Mouse (Mus musculus): Measurements from ENCODE around the gene Krtap20-2. TPM values are rescaled to one million over a fixed set of nuclear protein-coding genes. Genes with fewer than 3 reads are reported as not detected.
"Not testable (repeated sequence)": the region's sequence is repeated elsewhere in the genome, so short reads cannot be mapped to it uniquely, and the experiment has no call there.

Gene Krtap20-2
- polyA plus RNA-seq (2012; ENCODE audit: insufficient read depth, insufficient read length, missing spikeins): not detected in 2 replicates

GRCm38 (mm10) chr16:89205561-89205960 lies at the start of gene Krtap20-2:
Gene Krtap20-2, plus strand, starts transcription at chr16:89205861.
- Histone ChIP-seq H3K4me1 (ENCODE audit: control insufficient read depth, insufficient read depth, low read length) (no peaks in the 10 kb centered on the region), H3K4me3 (ENCODE audit: insufficient read depth, low read length) (no peak within 1 kb of the TSS), H3K27ac (ENCODE audit: insufficient read depth, low read depth, low read length) (no peak within 1 kb of the TSS)
- TF ChIP-seq CTCF (IDR thresholded peaks at IDR 0.05; ENCODE audit: low read depth, low read length) (no peak), POLR2A (IDR thresholded peaks at IDR 0.05; ENCODE audit: borderline replicate concordance, low read depth, low read length) (no peak)

DNA sequence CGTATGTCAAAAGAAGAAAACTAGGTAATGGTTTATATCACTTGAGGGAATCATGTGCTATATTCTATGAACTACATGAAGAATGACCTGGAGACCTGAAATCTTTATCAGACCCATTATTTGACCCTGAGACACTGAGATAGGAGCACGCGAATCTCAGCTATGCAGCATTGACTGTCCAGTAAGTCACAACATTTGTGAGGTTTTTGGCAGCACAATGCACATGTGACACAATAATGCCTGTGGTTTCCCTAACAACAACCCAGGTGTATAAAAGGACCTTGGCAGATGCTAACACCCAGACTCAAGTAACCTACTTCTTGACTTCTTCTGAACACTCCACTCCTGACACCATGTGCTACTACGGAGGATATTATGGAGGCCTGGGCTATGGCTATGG lies 48.0 kb upstream of the Krtap20-2 start, which contains the start of gene Gm9789:
TSS of gene Gm9789 (plus strand) at position 301 of the 400 bp plus-strand sequence.
- no peak within 1 kb of the TSS for H3K4me3 ChIP-seq (ENCODE audit: insufficient read depth, low read length)
- H3K4me1 ChIP-seq (ENCODE audit: control insufficient read depth, insufficient read depth, low read length): no peaks in the 10 kb centered on the region
- TF ChIP-seq POLR2A (IDR thresholded peaks at IDR 0.05; ENCODE audit: borderline replicate concordance, low read depth, low read length) (no peak), CTCF (IDR thresholded peaks at IDR 0.05; ENCODE audit: low read depth, low read length) (no peak)
- no peak within 1 kb of the TSS for H3K27ac ChIP-seq (ENCODE audit: insufficient read depth, low read depth, low read length)

GRCm38 (mm10) chr16:89169190-89169589 lies 36.5 kb upstream of the Krtap20-2 start, which contains the start of gene Gm7735:
Gene Gm7735, plus strand, starts transcription at chr16:89169490.
- H3K27ac ChIP-seq (ENCODE audit: insufficient read depth, low read depth, low read length); H3K4me1 ChIP-seq (ENCODE audit: control insufficient read depth, insufficient read depth, low read length); H3K4me3 ChIP-seq (ENCODE audit: insufficient read depth, low read length): not testable (repeated sequence)

GRCm38 (mm10) chr16:89174435-89174834 lies 31.2 kb upstream of the Krtap20-2 start, which contains the start of gene 1110057P08Rik:
Gene 1110057P08Rik, plus strand, starts transcription at chr16:89174735.
- H3K4me1 ChIP-seq (ENCODE audit: control insufficient read depth, insufficient read depth, low read length): no peaks in the 10 kb centered on the region
- no peak within 1 kb of the TSS for H3K27ac ChIP-seq (ENCODE audit: insufficient read depth, low read depth, low read length)
- no peak within 1 kb of the TSS for H3K4me3 ChIP-seq (ENCODE audit: insufficient read depth, low read length)
- TF ChIP-seq CTCF (IDR thresholded peaks at IDR 0.05; ENCODE audit: low read depth, low read length) (no peak), POLR2A (IDR thresholded peaks at IDR 0.05; ENCODE audit: borderline replicate concordance, low read depth, low read length) (no peak)

DNA sequence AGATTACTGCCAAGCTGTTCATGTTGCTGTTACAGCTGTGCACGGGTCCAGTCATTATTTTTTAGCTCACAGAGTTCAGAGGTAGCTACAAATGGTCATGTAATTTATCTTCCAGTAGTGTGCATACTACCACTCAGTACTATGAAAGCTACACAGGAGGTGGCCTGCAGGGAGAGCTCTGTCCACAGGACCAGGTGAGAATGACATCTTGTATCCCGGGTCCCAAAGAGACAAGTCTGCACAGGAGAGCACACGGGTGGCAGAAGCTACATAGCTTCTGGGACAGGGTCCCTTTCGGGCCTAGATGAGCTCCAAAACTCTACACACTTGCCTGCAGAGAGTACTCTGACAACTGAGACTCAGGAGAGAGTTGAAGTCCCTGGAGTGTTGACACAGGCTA lies 17.0 kb upstream of the Krtap20-2 start:
- H3K4me1 ChIP-seq (ENCODE audit: control insufficient read depth, insufficient read depth, low read length): no peaks in the 10 kb centered on the region
- TF ChIP-seq POLR2A (IDR thresholded peaks at IDR 0.05; ENCODE audit: borderline replicate concordance, low read depth, low read length): no peak
- TF ChIP-seq CTCF (IDR thresholded peaks at IDR 0.05; ENCODE audit: low read depth, low read length): no peak

More for the DNA sequence above, 17.0 kb upstream of the Krtap20-2 start:
- Histone ChIP-seq H3K4me3 (ENCODE audit: insufficient read depth, low read length) (no peak overlapping the region), H3K27ac (ENCODE audit: insufficient read depth, low read depth, low read length) (no peak overlapping the region)

Other genes with a start within 250 kb of the Krtap20-2 start
- gene Krtap16-3, start 243.0 kb upstream of the Krtap20-2 start, polyA plus RNA-seq (2012; ENCODE audit: insufficient read depth, insufficient read length, missing spikeins): not detected in 2 replicates
- not detected in 2 replicates for gene Krtap22-2, start 195.1 kb upstream of the Krtap20-2 start, polyA plus RNA-seq (2012; ENCODE audit: insufficient read depth, insufficient read length, missing spikeins)
- not detected in 2 replicates for gene Gm10229, start 190.6 kb upstream of the Krtap20-2 start, polyA plus RNA-seq (2012; ENCODE audit: insufficient read depth, insufficient read length, missing spikeins)
- not detected in 2 replicates for gene Krtap6-1, start 174.2 kb upstream of the Krtap20-2 start, polyA plus RNA-seq (2012; ENCODE audit: insufficient read depth, insufficient read length, missing spikeins)
- gene Gm10228, start 164.4 kb upstream of the Krtap20-2 start, polyA plus RNA-seq (2012; ENCODE audit: insufficient read depth, insufficient read length, missing spikeins): not detected in 2 replicates
- gene Krtap6-5, start 158.0 kb upstream of the Krtap20-2 start, polyA plus RNA-seq (2012; ENCODE audit: insufficient read depth, insufficient read length, missing spikeins): not detected in 2 replicates
- gene 1110025L11Rik, start 141.9 kb upstream of the Krtap20-2 start, polyA plus RNA-seq (2012; ENCODE audit: insufficient read depth, insufficient read length, missing spikeins): not detected in 2 replicates
- gene Krtap6-3, start 121.8 kb upstream of the Krtap20-2 start, polyA plus RNA-seq (2012; ENCODE audit: insufficient read depth, insufficient read length, missing spikeins): not detected in 2 replicates
- not detected in 2 replicates for gene Gm6358, start 65.0 kb upstream of the Krtap20-2 start, polyA plus RNA-seq (2012; ENCODE audit: insufficient read depth, insufficient read length, missing spikeins)
- not detected in 2 replicates for gene Gm10061, start 54.8 kb upstream of the Krtap20-2 start, polyA plus RNA-seq (2012; ENCODE audit: insufficient read depth, insufficient read length, missing spikeins)
- not detected in 2 replicates for gene Gm9789, start 47.9 kb upstream of the Krtap20-2 start, polyA plus RNA-seq (2012; ENCODE audit: insufficient read depth, insufficient read length, missing spikeins)
- not detected in 2 replicates for gene Gm7735, start 36.4 kb upstream of the Krtap20-2 start, polyA plus RNA-seq (2012; ENCODE audit: insufficient read depth, insufficient read length, missing spikeins)
- gene 1110057P08Rik, start 31.1 kb upstream of the Krtap20-2 start, polyA plus RNA-seq (2012; ENCODE audit: insufficient read depth, insufficient read length, missing spikeins): not detected in 2 replicates
- not detected in 2 replicates for gene Krtap21-1, start 198.0 kb downstream of the Krtap20-2 start, polyA plus RNA-seq (2012; ENCODE audit: insufficient read depth, insufficient read length, missing spikeins)
- not detected in 2 replicates for gene Krtap6-2, start 214.2 kb downstream of the Krtap20-2 start, polyA plus RNA-seq (2012; ENCODE audit: insufficient read depth, insufficient read length, missing spikeins)